Mouse (Mus musculus): ENCODE results near the gene Igf2r. TPM values are rescaled to one million over a fixed set of nuclear protein-coding genes. Genes with fewer than 3 reads are reported as not detected.
A peak's percentile ranks its signal among the peaks of the same experiment; 100 is the strongest.

Gene Igf2r
- polyA plus RNA-seq (2015; fragmentation: Nextera tagmentation; extraction: Ambion mirVana), result 35.1 and 36.1 TPM in 2 replicates

GRCm38 (mm10) chr17:12769380-12769921, at the start of gene Igf2r:
Igf2r (minus strand) TSS chr17:12769664.
- peak within 1 kb of the TSS; percentile 65 for H3K4me3 ChIP-seq (replicated peaks)
- peaks cover 21% of the 10 kb centered on the region for H3K4me1 ChIP-seq
- H3K36me3 ChIP-seq, result peaks cover 14% of the 10 kb centered on the region
- no peaks in the 10 kb centered on the region for H3K27me3 ChIP-seq (replicated peaks)
- peak within 1 kb of the TSS; percentile 65 for H3K4me2 ChIP-seq
- ATAC-seq (ENCODE audit: insufficient read depth, low FRiP score, low read depth), result peak; percentile 75
- peak within 1 kb of the TSS; percentile 68 for H3K9ac ChIP-seq
- no peaks in the 10 kb centered on the region for H3K9me3 ChIP-seq
- H3K27ac ChIP-seq, result peak within 1 kb of the TSS; percentile 77
- WGBS, result 39% methylated on average over 67 of the region's 67 CpGs

GRCm38 (mm10) chr17:12815885-12816284, 46.4 kb upstream of the Igf2r start:
- Histone ChIP-seq H3K9me3 (no peaks in the 10 kb centered on the region), H3K27ac (no peak overlapping the region), H3K27me3 (replicated peaks) (no peaks in the 10 kb centered on the region), H3K4me2 (no peak overlapping the region), H3K4me3 (replicated peaks) (no peak overlapping the region), H3K9ac (no peak overlapping the region), H3K4me1 (no peaks in the 10 kb centered on the region), H3K36me3 (peaks cover 44% of the 10 kb centered on the region)
- ATAC-seq (ENCODE audit: insufficient read depth, low FRiP score, low read depth), result no peak
- 82% methylated on average over 4 of the region's 4 CpGs for WGBS

GRCm38 (mm10) chr17:12814502-12814901, 45.0 kb upstream of the Igf2r start:
- no peak overlapping the region for H3K9ac ChIP-seq

GRCm38 (mm10) chr17:12810973-12811303, 41.5 kb upstream of the Igf2r start:
- 93% methylated on average over 1 of the region's 1 CpGs for WGBS
- H3K9me3 ChIP-seq, result no peaks in the 10 kb centered on the region
- peaks cover 16% of the 10 kb centered on the region; the same call in 1 of the 2 replicates for H3K4me1 ChIP-seq
- ATAC-seq (ENCODE audit: insufficient read depth, low FRiP score, low read depth), result no peak
- no peaks in the 10 kb centered on the region for H3K27me3 ChIP-seq (replicated peaks)
- H3K9ac ChIP-seq, result no peak overlapping the region
- no peak overlapping the region for H3K4me2 ChIP-seq
- H3K27ac ChIP-seq, result no peak overlapping the region
- peaks cover 5% of the 10 kb centered on the region for H3K36me3 ChIP-seq
- H3K4me3 ChIP-seq (replicated peaks), result no peak overlapping the region

More at GRCm38 (mm10) chr17:12814502-12814901, 45.0 kb upstream of the Igf2r start:
- peaks cover 8% of the 10 kb centered on the region; the same call in 1 of the 2 replicates for H3K4me1 ChIP-seq
- H3K4me3 ChIP-seq (replicated peaks), result no peak overlapping the region
- WGBS, result 61% methylated on average over 3 of the region's 3 CpGs
- H3K36me3 ChIP-seq, result peaks cover 35% of the 10 kb centered on the region
- no peaks in the 10 kb centered on the region for H3K9me3 ChIP-seq
- H3K27me3 ChIP-seq (replicated peaks), result no peaks in the 10 kb centered on the region
- no peak overlapping the region for H3K27ac ChIP-seq
- no peak overlapping the region for H3K4me2 ChIP-seq
- ATAC-seq (ENCODE audit: insufficient read depth, low FRiP score, low read depth), result no peak

- Histone ChIP-seq H3K36me3 (peaks cover 5% of the 10 kb centered on the region), H3K27me3 (replicated peaks) (no peaks in the 10 kb centered on the region), H3K4me3 (replicated peaks) (no peak overlapping the region), H3K4me2 (no peak overlapping the region), H3K4me1 (peaks cover 16% of the 10 kb centered on the region; the same call in 1 of the 2 replicates), H3K9me3 (no peaks in the 10 kb centered on the region), H3K9ac (no peak overlapping the region), H3K27ac (peak overlapping the region; percentile 68)
- 17% methylated on average over 14 of the region's 14 CpGs for WGBS
- peak; percentile 87 for ATAC-seq (ENCODE audit: insufficient read depth, low FRiP score, low read depth)
Measured at GRCm38 (mm10) chr17:12810103-12810972, 40.9 kb upstream of the Igf2r start.

GRCm38 (mm10) chr17:12808851-12809250, 39.4 kb upstream of the Igf2r start:
- Histone ChIP-seq H3K36me3 (no peaks in the 10 kb centered on the region), H3K4me1 (peaks cover 16% of the 10 kb centered on the region; the same call in 1 of the 2 replicates), H3K9ac (no peak overlapping the region), H3K27me3 (replicated peaks) (no peaks in the 10 kb centered on the region), H3K9me3 (no peaks in the 10 kb centered on the region), H3K4me2 (no peak overlapping the region), H3K4me3 (replicated peaks) (no peak overlapping the region), H3K27ac (peak overlapping the region; percentile 51; the same call in 1 of the 2 replicates)
- WGBS, result 85% methylated on average over 6 of the region's 6 CpGs
- ATAC-seq (ENCODE audit: insufficient read depth, low FRiP score, low read depth), result no peak

- no peak overlapping the region for H3K4me3 ChIP-seq (replicated peaks)
- no peaks in the 10 kb centered on the region for H3K9me3 ChIP-seq
- H3K4me2 ChIP-seq, result no peak overlapping the region
- no peak overlapping the region for H3K27ac ChIP-seq
- H3K36me3 ChIP-seq, result no peaks in the 10 kb centered on the region
- H3K4me1 ChIP-seq, result peaks cover 10% of the 10 kb centered on the region; the same call in 1 of the 2 replicates
- H3K9ac ChIP-seq, result no peak overlapping the region
- ATAC-seq (ENCODE audit: insufficient read depth, low FRiP score, low read depth), result no peak
- no peaks in the 10 kb centered on the region for H3K27me3 ChIP-seq (replicated peaks)
Measured at GRCm38 (mm10) chr17:12804584-12805445, 35.4 kb upstream of the Igf2r start.

GRCm38 (mm10) chr17:12801861-12802540, 32.5 kb upstream of the Igf2r start:
- Histone ChIP-seq H3K27ac (peak overlapping the region; percentile 27; the same call in 1 of the 2 replicates), H3K4me2 (peak overlapping the region; percentile 19; the same call in 1 of the 2 replicates), H3K27me3 (replicated peaks) (no peaks in the 10 kb centered on the region), H3K4me1 (0 out of 2 replicates have a peak, but pooled peaks cover 6% of the 10 kb centered on the region), H3K9ac (no peak overlapping the region), H3K4me3 (replicated peaks) (no peak overlapping the region), H3K9me3 (no peaks in the 10 kb centered on the region), H3K36me3 (no peaks in the 10 kb centered on the region)
- 31% methylated on average over 9 of the region's 9 CpGs for WGBS
- ATAC-seq (ENCODE audit: insufficient read depth, low FRiP score, low read depth), result peak; percentile 20; the same call in 1 of the 2 replicates

- Histone ChIP-seq H3K4me1 (peaks cover 16% of the 10 kb centered on the region), H3K9me3 (no peaks in the 10 kb centered on the region), H3K27ac (peak overlapping the region; percentile 45; the same call in 1 of the 2 replicates), H3K27me3 (replicated peaks) (no peaks in the 10 kb centered on the region), H3K4me2 (no peak overlapping the region), H3K9ac (no peak overlapping the region), H3K4me3 (replicated peaks) (no peak overlapping the region), H3K36me3 (no peaks in the 10 kb centered on the region)
- ATAC-seq (ENCODE audit: insufficient read depth, low FRiP score, low read depth), result peak; percentile 69
- WGBS, result 63% methylated on average over 12 of the region's 12 CpGs
Measured at GRCm38 (mm10) chr17:12799368-12800275, 30.2 kb upstream of the Igf2r start.

GRCm38 (mm10) chr17:12798571-12798970, 29.1 kb upstream of the Igf2r start:
- Histone ChIP-seq H3K4me1 (peaks cover 27% of the 10 kb centered on the region), H3K27ac (no peak overlapping the region), H3K9me3 (no peaks in the 10 kb centered on the region), H3K4me3 (replicated peaks) (no peak overlapping the region), H3K36me3 (no peaks in the 10 kb centered on the region), H3K9ac (no peak overlapping the region), H3K4me2 (no peak overlapping the region), H3K27me3 (replicated peaks) (no peaks in the 10 kb centered on the region)
- ATAC-seq (ENCODE audit: insufficient read depth, low FRiP score, low read depth), result no peak
- whole genome bisulfite sequencing, result 80% methylated on average over 3 of the region's 3 CpGs

Measured in stomach, embryonic 15.5 days (tissue).